Mouse (Mus musculus) adrenal gland, postnatal 14 days (tissue): ENCODE measurements around the gene Parvg. TPM values are rescaled to one million over a fixed set of nuclear protein-coding genes. Genes with fewer than 3 reads are reported as not detected.

Experiments
- DNase-seq: peaks from one replicate; pipeline ENCODE4 v3.0.0; 2021; ENCODE audit warnings: mixed read lengths
- total RNA-seq: library from RNA; stranded (reverse); gene quantifications from 2 replicates; pipeline ENCODE4 v1.2.3, GENCODE M21; 2021

Gene Parvg
- total RNA-seq, 1 experiment from 2014 or later: 1.3 TPM

GRCm38 (mm10) chr15:84305333-84305732 lies 18.5 kb upstream of the Parvg start:
- no peak for DNase-seq

GRCm38 (mm10) chr15:84310271-84310670 lies 13.6 kb upstream of the Parvg start:
- no peak for DNase-seq

GRCm38 (mm10) chr15:84311295-84312085 lies 12.3 kb upstream of the Parvg start:
- DNase-seq: no peak

- DNase-seq: no peak
Measured at GRCm38 (mm10) chr15:84312878-84313565, 10.8 kb upstream of the Parvg start.

- peak; percentile 31 for DNase-seq
Measured at GRCm38 (mm10) chr15:84313566-84313878, 10.3 kb upstream of the Parvg start.

- no peak for DNase-seq
Measured at GRCm38 (mm10) chr15:84314420-84315080, 9.3 kb upstream of the Parvg start.

- no peak for DNase-seq
Measured at GRCm38 (mm10) chr15:84315276-84316046, 8.4 kb upstream of the Parvg start.

- DNase-seq: no peak
Measured at GRCm38 (mm10) chr15:84319393-84319792, 4.4 kb upstream of the Parvg start.

- DNase-seq: no peak
Measured at GRCm38 (mm10) chr15:84321544-84322174, 2.2 kb upstream of the Parvg start.

- peak; percentile 61 for DNase-seq
Measured at GRCm38 (mm10) chr15:84324870-84325553, 1.2 kb downstream of the Parvg start.

GRCm38 (mm10) chr15:84325736-84326135 lies 1.9 kb downstream of the Parvg start:
- no peak for DNase-seq

- DNase-seq: no peak
Measured at GRCm38 (mm10) chr15:84328870-84329269, 5.0 kb downstream of the Parvg start.

- no peak for DNase-seq
Measured at GRCm38 (mm10) chr15:84329940-84330339, 6.1 kb downstream of the Parvg start.

- DNase-seq: no peak
Measured at GRCm38 (mm10) chr15:84331066-84331612, 7.3 kb downstream of the Parvg start.

GRCm38 (mm10) chr15:84336281-84336817 lies 12.5 kb downstream of the Parvg start:
- no peak for DNase-seq

- DNase-seq: no peak
Measured at GRCm38 (mm10) chr15:84337599-84337998, 13.8 kb downstream of the Parvg start.

GRCm38 (mm10) chr15:84340926-84341325 lies 17.1 kb downstream of the Parvg start:
- DNase-seq: no peak

- no peak for DNase-seq
Measured at GRCm38 (mm10) chr15:84348769-84349168, 24.9 kb downstream of the Parvg start.

GRCm38 (mm10) chr15:84349915-84350738 lies 26.3 kb downstream of the Parvg start:
- peak; percentile 22 for DNase-seq

GRCm38 (mm10) chr15:84351342-84351741 lies 27.5 kb downstream of the Parvg start:
- DNase-seq: no peak
